Comparison of ENCODE assay signal across 12 mouse cellular contexts in genomic region chr1:131293922-131294250, GRCm38 (mm10). TPM values are rescaled to one million over a fixed set of nuclear protein-coding genes. Genes with fewer than 3 reads are reported as not detected.
DNase-seq lines count a peak whose midpoint lies in the region; ATAC-seq lines count a peak whose summit lies in the region.
"Had no signal": no experiment of that assay in that cellular context is flagged by ENCODE, and none has a peak within 500 bp of the region (broad histone marks: within the 10 kb centered on the region; RNA-seq: fewer than 3 reads in every experiment).

No protein-coding gene starts in this region.

- H3K27ac ChIP-seq in limb, embryonic 13.5 days = peak overlapping the region; percentile 29; the same call in 1 of the 2 replicates
- H3K27ac ChIP-seq in limb, embryonic 10.5 days = no peak overlapping the region
- peak overlapping the region; percentile 73 for H3K27ac ChIP-seq in forebrain, embryonic 16.5 days (ENCODE audit: low read length)
- H3K27ac ChIP-seq in hindbrain, embryonic 14.5 days = no peak overlapping the region

- 0 out of 2 replicates have a peak, but pooled peaks cover 5% of the 10 kb centered on the region for H3K4me1 ChIP-seq in limb, embryonic 13.5 days
- H3K4me1 ChIP-seq in limb, embryonic 10.5 days = no peaks in the 10 kb centered on the region
- peaks cover 12% of the 10 kb centered on the region for H3K4me1 ChIP-seq in forebrain, embryonic 16.5 days (replicated peaks; ENCODE audit: control insufficient read depth, insufficient read depth, low read length)
- no peaks in the 10 kb centered on the region for H3K4me1 ChIP-seq in hindbrain, embryonic 14.5 days (replicated peaks; ENCODE audit: control insufficient read depth, insufficient read depth, low read length)

- H3K9ac ChIP-seq in limb, embryonic 13.5 days = no peak overlapping the region
- H3K9ac ChIP-seq in forebrain, embryonic 16.5 days (replicated peaks; ENCODE audit: low read depth, low read length) = no peak overlapping the region
- H3K9ac ChIP-seq in hindbrain, embryonic 14.5 days = no peak overlapping the region

- no peaks in the 10 kb centered on the region for H3K9me3 ChIP-seq in limb, embryonic 13.5 days
- no peaks in the 10 kb centered on the region for H3K9me3 ChIP-seq in limb, embryonic 10.5 days (replicated peaks)
- H3K9me3 ChIP-seq in forebrain, embryonic 16.5 days (ENCODE audit: control insufficient read depth, low read length) = no peaks in the 10 kb centered on the region
- no peaks in the 10 kb centered on the region for H3K9me3 ChIP-seq in hindbrain, embryonic 14.5 days (ENCODE audit: control insufficient read depth, low read length)
- H3K9me3 ChIP-seq: megakaryocyte, embryonic 14.5 days had no signal

- ATAC-seq in limb, embryonic 13.5 days (ENCODE audit: low FRiP score, low read depth) = no peak
- peak; percentile 83 for ATAC-seq in forebrain, embryonic 16.5 days
- ATAC-seq in hindbrain, embryonic 14.5 days (ENCODE audit: low FRiP score) = no peak

- 76% methylated on average over 2 of the region's 2 CpGs for WGBS in limb, embryonic 13.5 days
- WGBS in limb, embryonic 10.5 days = 99% methylated on average over 2 of the region's 2 CpGs
- 51% methylated on average over 2 of the region's 2 CpGs for WGBS in forebrain, embryonic 16.5 days
- WGBS in hindbrain, embryonic 14.5 days = 90% methylated on average over 2 of the region's 2 CpGs

- H3K4me3 ChIP-seq in limb, embryonic 13.5 days = no peak overlapping the region
- no peak overlapping the region for H3K4me3 ChIP-seq in limb, embryonic 10.5 days
- no peak overlapping the region for H3K4me3 ChIP-seq in forebrain, embryonic 16.5 days (replicated peaks; ENCODE audit: low read length)
- no peak overlapping the region for H3K4me3 ChIP-seq in hindbrain, embryonic 14.5 days (replicated peaks; ENCODE audit: low read length)
- H3K4me3 ChIP-seq: megakaryocyte, embryonic 14.5 days had no signal

- peak; percentile 56 for DNase-seq in cerebellum, adult 9-11 months
- DNase-seq in cerebellum, postnatal 10 days = no peak
- no peak for DNase-seq in limb, embryonic 10.5 days (ENCODE audit: low spot score)
- DNase-seq in right cerebral cortex, postnatal 36 days (ENCODE audit: low spot score in 2 of 2) = peak; percentile 14 to 20
- DNase-seq in hindbrain, embryonic 14.5 days (ENCODE audit: low spot score) = no peak
- no peak for DNase-seq in thymus, postnatal 4 days
- DNase-seq: heart, postnatal 10 days; lung, adult 18-20 months; thymus, postnatal 25 days had no signal

- no peak overlapping the region for H3K4me2 ChIP-seq in limb, embryonic 13.5 days (replicated peaks)
- H3K4me2 ChIP-seq in forebrain, embryonic 16.5 days (ENCODE audit: low read length) = no peak overlapping the region
- H3K4me2 ChIP-seq in hindbrain, embryonic 14.5 days (replicated peaks) = no peak overlapping the region

- H3K27me3 ChIP-seq in limb, embryonic 13.5 days = no peaks in the 10 kb centered on the region
- H3K27me3 ChIP-seq in limb, embryonic 10.5 days (ENCODE audit: low read depth, poor library complexity, severe bottlenecking) = no peaks in the 10 kb centered on the region
- H3K27me3 ChIP-seq in forebrain, embryonic 16.5 days (replicated peaks; ENCODE audit: control insufficient read depth, insufficient read depth, low read length) = no peaks in the 10 kb centered on the region
- H3K27me3 ChIP-seq in hindbrain, embryonic 14.5 days (ENCODE audit: control insufficient read depth, insufficient read depth, low read length) = no peaks in the 10 kb centered on the region
- H3K27me3 ChIP-seq: megakaryocyte, embryonic 14.5 days had no signal

- H3K36me3 ChIP-seq in limb, embryonic 13.5 days = peaks cover 85% of the 10 kb centered on the region
- peaks cover 84% of the 10 kb centered on the region for H3K36me3 ChIP-seq in limb, embryonic 10.5 days
- peaks cover 13% of the 10 kb centered on the region for H3K36me3 ChIP-seq in forebrain, embryonic 16.5 days (ENCODE audit: control insufficient read depth, insufficient read depth)
- peaks cover 69% of the 10 kb centered on the region for H3K36me3 ChIP-seq in hindbrain, embryonic 14.5 days (replicated peaks; ENCODE audit: control insufficient read depth, insufficient read depth)

RNA-seq across cellular contexts. Expression of gene Ikbke, which starts 14.5 kb away (rescaled TPM):
- polyA plus RNA-seq in limb, embryonic 13.5 days (2015; fragmentation: Nextera tagmentation; extraction: Ambion mirVana) = 3.5 and 3.7 TPM in 2 replicates
- polyA plus RNA-seq in limb, embryonic 10.5 days (2016; fragmentation: Nextera tagmentation; extraction: Ambion mirVana) = 1.3 TPM in 2 replicates
- 0.40 and 0.91 TPM in 2 replicates for polyA plus RNA-seq in forebrain, embryonic 16.5 days (2015; fragmentation: Nextera tagmentation; extraction: Ambion mirVana)
- polyA plus RNA-seq in hindbrain, embryonic 14.5 days (2014; fragmentation: Nextera tagmentation; extraction: Ambion mirVana) = 0.81 and 1.4 TPM in 2 replicates

RNA-seq across cellular contexts. Expression of gene Rassf5, which starts 48.8 kb away (rescaled TPM):
- 1.9 and 2.1 TPM in 2 replicates for polyA plus RNA-seq in limb, embryonic 13.5 days (2015; fragmentation: Nextera tagmentation; extraction: Ambion mirVana)
- 1.2 and 1.3 TPM in 2 replicates for polyA plus RNA-seq in limb, embryonic 10.5 days (2016; fragmentation: Nextera tagmentation; extraction: Ambion mirVana)
- polyA plus RNA-seq in forebrain, embryonic 16.5 days (2015; fragmentation: Nextera tagmentation; extraction: Ambion mirVana) = 1.9 and 2.5 TPM in 2 replicates
- 4.0 and 5.0 TPM in 2 replicates for polyA plus RNA-seq in hindbrain, embryonic 14.5 days (2014; fragmentation: Nextera tagmentation; extraction: Ambion mirVana)

Comparison
In these comparisons a context has a peak if more than half of its experiments do, and no peak if none do; other contexts are left out.
1. DNase-seq: peak in cerebellum, adult 9-11 months (single experiment) and right cerebral cortex, postnatal 36 days (2 of 2); none in cerebellum, postnatal 10 days (0 of 2), limb, embryonic 10.5 days (single experiment), hindbrain, embryonic 14.5 days (single experiment) and thymus, postnatal 4 days (single experiment).
2. H3K27ac ChIP-seq: peak in limb, embryonic 13.5 days (single experiment) and forebrain, embryonic 16.5 days (single experiment); none in limb, embryonic 10.5 days (single experiment) and hindbrain, embryonic 14.5 days (single experiment).